Mouse (Mus musculus): ENCODE results near the gene Etv6.

Gene Etv6

GRCm38 (mm10) chr6:134142700-134143099 lies 107.2 kb downstream of the Etv6 start:
- no peak for DNase-seq (ENCODE audit: low spot score in 2 of 2)

- no peak for DNase-seq (ENCODE audit: low spot score in 2 of 2)
Measured at GRCm38 (mm10) chr6:134143649-134144097, 108.2 kb downstream of the Etv6 start.

- no peak for DNase-seq (ENCODE audit: low spot score in 2 of 2)
Measured at GRCm38 (mm10) chr6:134144231-134145130, 109.0 kb downstream of the Etv6 start.

- no peak for DNase-seq (ENCODE audit: low spot score in 2 of 2)
Measured at GRCm38 (mm10) chr6:134147596-134148442, 112.3 kb downstream of the Etv6 start.

- DNase-seq (ENCODE audit: low spot score in 2 of 2) = no peak
Measured at GRCm38 (mm10) chr6:134148443-134148942, 113.0 kb downstream of the Etv6 start.

GRCm38 (mm10) chr6:134149606-134150005 lies 114.1 kb downstream of the Etv6 start:
- DNase-seq (ENCODE audit: low spot score in 2 of 2) = no peak

- DNase-seq (ENCODE audit: low spot score in 2 of 2) = no peak
Measured at GRCm38 (mm10) chr6:134151022-134151680, 115.7 kb downstream of the Etv6 start.

- DNase-seq (ENCODE audit: low spot score in 2 of 2) = peak in 1 of 2 experiments; percentile 22
Measured at GRCm38 (mm10) chr6:134151853-134152505, 116.5 kb downstream of the Etv6 start.

GRCm38 (mm10) chr6:134152539-134152938 lies 117.0 kb downstream of the Etv6 start:
- no peak for DNase-seq (ENCODE audit: low spot score in 2 of 2)

GRCm38 (mm10) chr6:134154746-134155145 lies 119.2 kb downstream of the Etv6 start:
- no peak for DNase-seq (ENCODE audit: low spot score in 2 of 2)

- DNase-seq (ENCODE audit: low spot score in 2 of 2) = peak; percentile 27 to 29
Measured at GRCm38 (mm10) chr6:134155900-134156623, 120.6 kb downstream of the Etv6 start.

GRCm38 (mm10) chr6:134157533-134158115 lies 122.1 kb downstream of the Etv6 start:
- no peak for DNase-seq (ENCODE audit: low spot score in 2 of 2)

- DNase-seq (ENCODE audit: low spot score in 2 of 2) = no peak
Measured at GRCm38 (mm10) chr6:134158201-134158600, 122.7 kb downstream of the Etv6 start.

- no peak for DNase-seq (ENCODE audit: low spot score in 2 of 2)
Measured at GRCm38 (mm10) chr6:134159672-134160071, 124.2 kb downstream of the Etv6 start.

GRCm38 (mm10) chr6:134161040-134161439 lies 125.5 kb downstream of the Etv6 start:
- DNase-seq (ENCODE audit: low spot score in 2 of 2) = no peak

GRCm38 (mm10) chr6:134163346-134163745 lies 127.8 kb downstream of the Etv6 start:
- no peak for DNase-seq (ENCODE audit: low spot score in 2 of 2)

- no peak for DNase-seq (ENCODE audit: low spot score in 2 of 2)
Measured at GRCm38 (mm10) chr6:134164356-134164755, 128.9 kb downstream of the Etv6 start.

GRCm38 (mm10) chr6:134165012-134165411 lies 129.5 kb downstream of the Etv6 start:
- DNase-seq (ENCODE audit: low spot score in 2 of 2) = no peak

- DNase-seq (ENCODE audit: low spot score in 2 of 2) = no peak
Measured at GRCm38 (mm10) chr6:134167963-134168362, 132.5 kb downstream of the Etv6 start.

GRCm38 (mm10) chr6:134168799-134169198 lies 133.3 kb downstream of the Etv6 start:
- DNase-seq (ENCODE audit: low spot score in 2 of 2) = no peak

Measured in spleen, postnatal 36 days (tissue).